Mouse (Mus musculus): ENCODE measurements at regions not wholly inside any gene's neighbourhood (a gene's known extent, or its start where the extent isn't known, plus 50 kb on each side); places are given as distances from the start of the nearest gene placed in this dataset.

DNA sequence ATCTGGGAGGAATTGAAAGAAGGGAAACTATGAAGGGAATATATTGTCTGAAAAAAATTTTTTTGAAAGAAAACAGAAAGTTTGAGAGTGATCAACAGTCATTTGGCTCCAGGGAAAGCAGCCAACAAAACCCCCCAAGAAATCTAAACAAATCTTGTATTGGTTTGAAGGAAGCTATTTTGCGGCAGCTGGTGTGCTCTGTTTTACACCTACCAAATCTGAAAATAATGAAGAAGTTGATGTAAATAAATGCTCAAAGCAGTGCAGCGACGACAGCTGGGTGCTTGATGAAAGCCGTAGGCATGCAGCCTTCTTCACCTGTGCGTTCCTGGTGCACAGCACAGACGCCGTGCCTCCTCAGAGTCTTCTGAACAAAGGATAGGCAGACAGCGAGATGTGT, 488.2 kb downstream of the Tmem132b start:
- no peak for DNase-seq (ENCODE audit: low spot score)

DNA sequence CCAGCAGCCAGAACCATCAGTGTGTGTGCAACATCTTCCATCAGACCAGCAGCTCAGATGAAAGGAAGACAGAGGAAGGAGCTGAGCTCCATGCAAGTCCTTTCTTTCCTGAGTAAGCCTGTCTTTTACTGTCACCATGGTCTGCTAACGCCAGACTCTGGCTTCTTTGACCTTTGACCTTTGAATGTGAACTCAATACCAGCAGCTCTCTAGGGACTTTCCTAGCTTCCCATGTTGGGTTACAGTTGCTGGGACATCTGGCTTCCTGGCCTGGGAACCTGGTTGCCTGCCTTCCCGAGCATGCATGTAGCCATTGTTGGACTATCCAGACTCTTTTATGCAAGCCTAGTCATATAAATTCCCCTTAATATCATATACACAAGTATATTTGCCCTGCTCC, 492.3 kb downstream of the Tmem132b start:
- no peak for DNase-seq (ENCODE audit: low spot score)

DNA sequence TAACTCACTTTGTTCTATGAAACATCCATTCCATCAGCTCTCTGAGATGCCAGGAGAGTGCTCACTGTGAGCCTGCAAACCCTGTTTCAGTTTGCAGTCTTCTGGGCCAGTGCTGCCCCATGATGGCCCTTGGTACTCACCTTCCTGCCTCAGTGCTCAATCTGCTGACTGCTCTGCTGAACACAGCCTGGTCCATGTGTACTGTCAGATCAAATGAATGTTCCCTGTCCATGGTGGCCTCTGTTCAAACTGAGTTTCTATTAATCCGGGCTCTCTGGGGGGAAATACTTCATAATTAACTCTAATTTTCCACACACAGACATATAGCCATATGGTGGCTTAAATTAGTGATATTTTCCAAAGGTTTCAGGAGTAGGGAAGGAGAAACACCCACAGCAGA, 503.3 kb downstream of the Tmem132b start:
- no peak for DNase-seq (ENCODE audit: low spot score)

DNA sequence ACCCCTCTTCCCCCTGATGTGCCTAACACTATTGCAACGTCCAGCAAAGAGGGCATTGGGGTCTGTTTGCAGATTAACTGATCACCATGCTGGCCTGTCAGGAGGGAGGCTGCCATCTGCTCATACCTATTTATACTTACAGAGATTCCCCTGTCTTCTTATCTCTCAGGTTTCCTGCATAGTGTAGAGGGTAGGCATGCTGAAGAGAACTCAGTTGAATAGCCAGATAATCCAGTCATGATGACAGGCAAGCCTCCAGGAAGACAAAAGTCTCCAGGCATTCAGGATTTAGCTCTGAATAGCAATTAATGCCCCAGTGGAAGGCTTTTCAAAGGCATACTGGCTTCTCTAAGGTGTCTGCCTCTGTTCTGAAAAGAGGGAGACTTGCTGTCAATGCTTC, 505.1 kb downstream of the Tmem132b start:
- no peak for DNase-seq (ENCODE audit: low spot score)

DNA sequence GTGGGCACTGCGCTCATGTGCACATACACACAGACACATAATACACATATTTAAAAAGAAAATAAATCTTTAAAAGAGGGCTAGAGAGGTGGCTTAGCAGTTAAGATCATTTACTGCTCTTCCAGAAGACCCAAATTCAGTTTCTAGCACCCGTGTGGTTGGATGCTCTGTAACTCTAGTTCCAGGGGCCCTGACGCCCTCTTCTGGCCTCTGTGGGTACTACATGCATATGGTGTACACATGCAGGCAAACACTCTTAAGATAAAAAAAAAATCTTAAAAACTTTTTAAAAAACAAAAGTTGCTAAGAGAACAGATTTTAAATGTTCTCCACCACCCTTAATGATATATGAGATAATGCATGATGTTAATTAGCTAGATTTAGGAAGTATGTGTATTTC, 514.2 kb downstream of the Tmem132b start:
- no peak for DNase-seq (ENCODE audit: low spot score)

DNA sequence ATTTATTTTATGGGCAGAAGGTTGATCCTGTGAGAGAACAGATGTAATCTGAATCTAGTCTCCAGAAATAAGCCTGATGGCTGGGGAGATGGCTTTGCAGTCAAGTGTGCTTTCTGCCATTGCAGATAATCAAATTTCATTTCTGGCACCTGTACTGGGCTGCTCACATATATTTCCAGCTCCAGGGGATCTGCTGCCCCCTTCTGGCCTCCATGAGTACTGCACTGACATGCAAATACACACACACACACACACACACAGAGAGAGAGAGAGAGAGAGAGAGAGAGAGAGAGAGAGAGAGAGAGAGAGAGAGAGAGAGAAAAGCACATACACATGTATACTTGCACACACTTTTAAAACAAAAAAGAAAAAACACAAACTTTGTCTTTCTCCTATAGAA, 532.1 kb downstream of the Tmem132b start:
- DNase-seq (ENCODE audit: low spot score), result no peak

DNA sequence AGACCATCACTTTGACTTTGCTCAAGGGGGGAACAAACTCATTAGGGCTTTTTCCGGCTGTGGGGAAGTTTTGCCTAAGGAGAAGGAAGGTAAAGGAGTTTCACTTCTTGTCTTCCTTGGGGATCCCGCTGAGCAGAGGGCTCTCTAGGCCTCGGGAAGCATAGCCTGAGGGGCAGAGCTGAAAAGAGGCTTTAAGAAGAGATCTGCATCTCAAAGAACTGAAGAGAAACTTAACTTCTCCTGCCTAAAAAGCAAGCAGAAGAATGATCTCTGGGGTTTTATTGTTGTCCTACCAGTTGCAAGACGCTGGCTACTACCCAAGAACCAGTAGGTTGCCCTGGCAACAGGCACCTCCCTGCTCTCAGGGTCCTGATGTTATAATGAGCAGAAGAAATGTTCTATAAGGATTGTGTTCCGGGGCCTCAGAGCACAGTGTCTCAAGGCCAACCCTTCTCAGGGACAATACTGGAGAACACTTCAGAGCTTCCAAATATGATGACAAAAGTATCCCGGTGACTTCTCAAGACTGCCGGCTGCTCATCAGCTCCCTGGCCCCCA, 547.8 kb downstream of the Tmem132b start:
- no peak for DNase-seq (ENCODE audit: low spot score)

DNA sequence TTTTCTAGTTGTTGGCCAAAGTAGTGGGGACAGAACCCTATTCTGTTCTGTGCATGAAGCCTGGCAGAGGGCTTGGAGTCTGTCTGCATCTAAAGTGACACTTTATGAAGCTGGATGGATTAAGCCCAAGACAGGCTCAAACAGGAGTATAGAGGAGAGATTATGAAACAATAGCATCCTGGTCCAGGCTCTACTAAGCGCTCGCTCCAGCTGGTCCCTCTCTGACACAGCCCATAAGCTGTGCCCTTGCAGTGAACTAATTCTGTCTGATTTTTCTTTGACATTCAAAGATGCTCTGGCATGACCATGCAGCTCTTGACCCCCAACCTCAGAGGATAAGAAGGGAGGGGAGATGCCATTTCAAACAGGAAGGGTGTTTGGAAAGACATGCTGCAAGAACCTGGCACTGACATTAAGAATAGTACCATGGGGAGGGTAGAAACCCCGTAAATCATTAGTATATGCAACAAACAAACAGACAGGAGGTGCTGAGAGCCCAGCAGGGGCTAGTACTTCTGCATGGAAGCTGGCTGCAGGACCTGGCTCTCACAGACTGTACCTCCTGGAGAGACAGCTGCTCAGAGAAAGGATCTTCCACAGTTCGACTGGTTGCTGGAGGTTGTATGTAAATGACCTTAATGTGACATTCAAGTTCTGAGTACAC, 556.8 kb downstream of the Tmem132b start:
- no peak for DNase-seq (ENCODE audit: low spot score)

DNA sequence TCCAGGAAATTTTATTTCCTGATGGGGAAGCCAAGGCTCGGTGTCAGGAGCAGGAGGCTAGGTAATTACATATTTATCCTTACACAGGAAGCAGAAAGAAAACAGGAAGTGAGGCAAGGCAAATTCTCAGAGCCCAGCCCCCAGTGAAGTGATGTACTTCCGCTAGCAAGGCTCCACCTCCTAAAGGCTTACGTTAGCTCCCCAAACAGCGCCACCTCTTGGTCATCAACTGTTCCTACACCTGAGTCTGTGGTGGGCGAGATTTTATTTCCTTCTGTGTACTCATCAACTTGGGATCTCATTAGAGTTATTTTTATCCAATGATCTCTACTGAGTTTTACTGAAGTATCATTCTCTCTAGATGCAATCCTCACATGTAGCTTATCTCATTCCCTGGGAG, 561.6 kb downstream of the Tmem132b start:
- DNase-seq (ENCODE audit: low spot score), result no peak

DNA sequence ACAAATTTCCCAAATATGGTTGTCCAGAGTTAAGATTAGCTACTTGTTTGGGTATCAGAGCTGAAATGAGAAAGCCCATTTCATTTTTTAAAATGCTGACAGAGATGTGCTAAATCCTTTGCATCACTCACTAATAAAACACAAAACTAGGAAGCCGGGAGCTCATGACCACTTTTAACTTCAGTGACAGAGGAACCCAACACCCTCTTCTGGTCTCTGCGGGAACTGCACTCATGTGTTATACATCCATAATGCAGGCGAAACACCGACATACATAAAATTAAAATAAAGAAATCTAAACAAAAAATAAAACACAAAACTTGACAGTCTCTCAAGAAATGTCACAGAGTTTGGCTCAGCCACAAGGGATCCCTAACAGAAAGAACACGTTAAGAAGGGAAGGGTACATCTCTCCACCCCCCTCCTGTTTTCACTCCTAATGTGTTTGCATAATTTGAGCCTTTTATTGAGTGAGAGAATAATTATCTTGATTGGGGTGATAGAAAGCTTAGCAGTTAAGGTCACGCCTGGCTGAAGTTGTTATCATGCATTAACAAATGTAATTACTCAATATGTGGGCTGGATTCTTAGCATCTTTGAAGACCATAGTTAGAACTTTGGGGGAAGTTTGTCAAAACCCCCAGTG, 565.2 kb downstream of the Tmem132b start:
- no peak for DNase-seq (ENCODE audit: low spot score)

DNA sequence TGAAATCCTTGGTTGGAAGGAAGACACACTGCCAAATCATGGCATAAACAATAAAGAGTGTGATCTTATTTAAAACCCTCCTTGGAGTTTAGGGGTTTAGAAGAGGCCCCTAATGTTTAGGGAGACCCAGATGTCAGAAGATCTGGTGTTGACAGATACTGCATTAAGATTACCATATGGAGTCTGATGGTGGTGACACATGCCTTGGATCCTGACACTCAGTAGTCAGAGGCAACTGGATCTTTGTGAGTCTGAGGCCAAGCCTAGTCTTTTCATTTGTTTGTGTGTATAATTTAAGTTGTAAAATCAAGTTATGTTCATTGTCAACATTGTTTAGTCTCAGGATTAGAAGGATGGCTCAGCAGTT, 565.7 kb downstream of the Tmem132b start:
- no peak for DNase-seq (ENCODE audit: low spot score)

DNA sequence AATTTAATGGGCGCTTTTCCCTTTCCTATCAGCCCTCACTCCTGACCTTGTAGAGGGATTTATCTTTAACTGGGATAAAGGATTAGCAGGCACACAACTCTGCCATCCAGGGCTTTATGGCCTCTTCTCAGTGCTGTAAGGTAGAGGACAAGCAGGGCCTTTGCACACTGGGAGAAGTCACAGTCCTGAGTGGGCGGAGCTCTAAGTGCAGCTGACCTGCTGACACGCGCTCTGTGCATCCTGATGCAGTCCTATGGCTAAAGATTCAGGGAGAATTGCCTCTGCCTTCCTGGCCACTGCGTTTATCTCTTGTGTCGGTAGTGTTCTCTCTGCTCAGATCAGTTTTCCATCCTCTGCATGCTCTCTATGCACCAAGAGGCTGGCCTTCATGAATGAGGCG, 566.9 kb downstream of the Tmem132b start:
- DNase-seq (ENCODE audit: low spot score), result no peak

DNA sequence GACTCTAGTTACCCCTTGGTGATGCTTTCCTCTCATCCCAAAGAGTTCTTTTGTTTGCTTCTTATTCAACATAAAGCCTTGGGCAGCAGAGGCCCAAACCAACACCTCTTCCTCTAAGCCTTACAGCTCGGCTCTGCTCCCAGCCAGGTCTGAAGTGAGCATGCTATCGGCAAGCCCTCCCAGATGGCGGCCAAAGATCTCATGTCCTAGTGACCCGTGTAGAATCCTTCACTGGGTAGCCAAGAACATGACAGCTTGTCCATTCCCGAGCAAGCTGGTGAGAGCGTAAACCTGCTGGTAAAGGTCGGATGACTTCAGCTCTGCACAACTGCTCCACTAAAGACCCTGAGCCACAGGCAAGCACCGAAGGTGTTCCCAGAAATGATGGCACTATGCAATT, 568.4 kb downstream of the Tmem132b start:
- DNase-seq (ENCODE audit: low spot score), result no peak

DNA sequence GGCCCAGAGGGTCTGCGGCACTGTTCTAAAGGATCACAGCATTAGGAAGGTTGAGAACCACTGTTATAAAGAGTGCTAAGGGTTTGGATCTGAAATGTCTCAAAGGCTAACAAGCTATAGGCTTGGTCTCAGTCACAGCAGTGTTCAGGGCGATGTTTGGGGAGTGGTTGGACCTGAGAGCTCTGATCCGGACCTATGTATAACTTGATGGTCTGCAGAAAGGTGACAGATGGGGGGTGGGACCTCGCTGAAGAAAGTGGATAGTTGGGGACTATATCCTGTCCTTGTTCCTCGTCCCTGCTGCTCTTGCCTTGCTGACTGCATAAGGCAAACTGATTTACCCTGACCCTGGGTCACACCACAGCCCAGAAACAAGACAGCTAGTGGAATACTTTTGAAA, 572.9 kb downstream of the Tmem132b start:
- DNase-seq (ENCODE audit: low spot score), result no peak

DNA sequence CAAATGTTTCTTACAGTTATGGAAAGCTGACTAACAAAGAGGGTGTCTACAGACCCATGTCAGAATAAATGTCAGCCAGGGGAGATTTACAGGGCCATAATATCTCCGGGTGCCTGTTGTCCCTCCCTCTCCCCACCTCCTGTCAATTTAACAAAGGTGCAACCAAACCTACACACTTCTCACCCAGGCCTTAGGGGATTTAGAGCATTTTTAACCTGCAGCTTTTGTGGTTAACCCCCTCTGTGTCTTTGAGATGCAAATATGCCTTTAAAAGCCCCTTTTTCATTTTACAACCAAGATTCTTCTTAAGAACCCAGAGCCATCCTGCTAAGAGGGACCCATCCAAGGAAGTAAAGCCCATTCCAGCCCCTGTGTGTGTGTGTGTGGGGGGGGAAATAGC, 573.3 kb downstream of the Tmem132b start:
- DNase-seq (ENCODE audit: low spot score), result no peak

DNA sequence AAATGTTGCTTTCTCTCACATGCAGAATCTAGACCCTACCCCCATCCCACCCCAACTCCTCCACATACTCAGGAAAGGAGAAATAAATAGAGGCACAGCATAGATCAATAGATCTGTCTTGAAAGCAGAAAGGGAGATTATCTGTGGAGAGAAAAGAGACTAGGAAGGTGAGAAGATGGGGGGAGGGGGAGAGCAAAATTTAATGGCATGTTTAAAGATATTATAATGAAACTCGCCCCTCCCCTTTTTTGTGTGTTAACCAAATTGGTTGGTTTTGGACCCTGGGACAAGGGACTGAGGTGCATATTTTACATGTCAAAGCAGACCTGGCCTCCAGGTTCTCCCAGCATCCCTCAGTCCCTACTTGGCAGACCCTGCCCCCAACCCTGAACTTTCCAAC, 573.9 kb downstream of the Tmem132b start:
- no peak for DNase-seq (ENCODE audit: low spot score)

DNA sequence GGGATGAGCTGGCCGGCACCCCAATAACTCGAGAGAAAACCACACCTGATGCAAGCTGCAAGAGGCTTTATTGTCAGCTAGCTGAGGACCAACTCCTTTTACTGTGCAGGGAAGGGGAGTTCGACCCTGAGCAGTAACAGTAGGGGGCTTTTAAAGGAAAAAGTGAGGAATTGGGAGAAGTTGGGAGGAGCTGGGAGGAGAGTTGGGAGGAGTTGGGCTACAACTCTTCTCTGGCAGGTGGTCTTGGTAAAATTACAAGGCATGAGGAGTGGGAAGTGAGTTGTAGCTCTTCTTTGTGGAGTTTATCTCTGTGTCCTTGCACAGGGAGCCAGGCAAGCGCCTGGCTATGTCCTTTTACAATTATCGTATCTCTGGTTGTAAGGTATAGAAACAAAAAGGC, 575.4 kb downstream of the Tmem132b start:
- DNase-seq (ENCODE audit: low spot score), result no peak

DNA sequence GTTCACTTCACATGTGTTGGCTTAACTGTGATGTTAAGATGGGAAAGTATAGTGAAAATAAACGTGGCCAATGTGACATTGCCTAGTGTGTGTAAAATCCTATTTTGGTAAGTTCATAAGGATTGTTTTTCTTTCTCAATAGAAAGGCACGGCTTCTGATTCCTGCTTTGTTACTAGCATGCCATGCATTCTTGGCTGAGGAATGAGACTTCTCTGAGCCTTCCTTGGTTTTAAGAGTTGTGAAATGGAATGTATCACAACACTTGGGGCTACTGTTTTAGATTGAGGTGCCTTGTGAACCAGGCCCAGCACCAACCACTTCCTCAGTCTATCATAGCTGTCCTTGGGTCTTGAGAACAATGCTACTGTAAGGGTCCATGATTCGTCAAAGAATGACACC, 577.3 kb downstream of the Tmem132b start:
- no peak for DNase-seq (ENCODE audit: low spot score)

DNA sequence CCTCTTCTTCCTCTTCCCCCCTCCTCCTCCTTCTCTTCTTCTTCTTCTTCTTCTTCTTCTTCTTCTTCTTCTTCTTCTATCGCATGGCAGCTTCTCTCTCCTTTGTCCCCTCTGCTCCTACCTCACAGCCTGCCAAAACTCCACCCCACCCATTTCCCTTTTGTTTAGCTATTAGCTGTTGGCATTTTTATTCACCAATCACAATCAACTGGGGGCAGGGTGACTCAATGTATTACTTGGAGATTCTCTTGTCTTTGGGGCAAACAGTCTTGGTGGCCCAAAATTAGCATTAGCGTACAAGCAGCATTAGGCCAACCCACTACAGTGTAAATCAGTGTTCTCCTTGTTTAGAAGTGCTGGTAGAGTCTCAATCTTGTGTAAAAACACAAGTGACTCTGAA, 585.7 kb downstream of the Tmem132b start:
- no peak for DNase-seq (ENCODE audit: low spot score)

DNA sequence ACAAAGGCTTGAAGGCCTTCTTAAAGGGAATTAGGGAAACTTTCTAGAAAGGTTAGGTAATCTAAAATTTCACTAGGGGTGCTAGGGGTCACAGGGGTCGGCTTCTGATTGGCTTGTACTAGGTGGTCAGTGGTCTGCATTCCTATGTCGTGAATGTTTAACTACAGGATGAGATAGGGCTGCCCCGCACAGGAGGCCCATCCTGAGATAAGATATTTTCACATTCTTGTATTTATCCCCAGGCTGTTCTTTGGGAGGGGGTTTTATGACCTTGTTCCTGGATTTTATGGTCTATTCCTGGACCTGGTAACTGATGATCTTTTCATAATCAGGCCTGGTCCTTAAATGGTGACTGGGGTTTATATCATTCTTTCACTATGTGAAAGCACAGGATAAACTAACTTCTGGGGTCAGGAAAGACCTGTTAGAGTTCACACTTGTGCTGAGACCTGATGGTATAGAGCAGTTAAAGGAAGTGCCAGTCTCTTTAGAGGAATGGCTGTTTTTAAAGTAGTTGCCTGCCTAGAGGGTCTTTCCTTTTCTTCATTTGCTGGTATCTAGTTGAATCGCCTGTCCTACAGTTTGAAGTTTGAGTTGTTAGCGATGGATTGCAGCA, 586.4 kb downstream of the Tmem132b start:
- DNase-seq (ENCODE audit: low spot score), result no peak

DNA sequence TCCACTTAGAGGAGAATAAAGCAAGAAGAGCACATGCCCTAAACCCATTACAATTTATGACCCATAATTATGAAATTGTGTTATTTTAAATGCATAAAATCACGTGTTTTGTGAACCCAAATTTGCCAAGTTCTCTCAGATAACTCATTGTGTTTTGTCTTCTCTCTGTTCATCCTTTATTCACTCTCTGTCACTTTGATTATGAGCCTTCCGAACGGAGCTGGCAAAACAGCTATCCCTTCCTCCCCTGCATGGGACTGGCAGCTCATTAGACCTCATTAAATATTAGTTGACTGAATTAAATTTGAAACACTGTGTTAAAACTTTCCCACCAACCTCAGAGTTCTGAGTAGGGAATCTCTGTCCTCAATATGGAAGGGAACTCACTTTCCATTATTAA, 587.2 kb downstream of the Tmem132b start:
- no peak for DNase-seq (ENCODE audit: low spot score)

DNA sequence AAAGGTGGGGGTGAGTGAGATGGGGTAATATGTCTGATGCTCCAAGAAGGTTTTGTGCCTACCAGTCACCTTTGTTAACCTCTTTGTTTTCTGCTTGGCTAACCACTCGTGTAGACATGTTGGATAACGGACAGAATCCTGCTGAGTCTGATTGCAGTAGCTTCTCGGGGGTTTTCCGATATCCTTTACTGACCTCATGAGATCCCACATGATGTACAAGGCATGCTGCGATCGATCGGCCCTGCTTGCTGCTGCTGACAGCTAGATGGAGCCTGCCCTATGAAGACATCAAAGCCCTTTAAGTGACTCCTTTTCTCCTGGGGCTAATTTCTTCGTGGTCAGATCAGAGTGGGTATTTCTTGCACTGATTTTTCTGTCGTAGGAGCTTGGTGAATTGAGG, 591.6 kb downstream of the Tmem132b start:
- DNase-seq (ENCODE audit: low spot score), result no peak

DNA sequence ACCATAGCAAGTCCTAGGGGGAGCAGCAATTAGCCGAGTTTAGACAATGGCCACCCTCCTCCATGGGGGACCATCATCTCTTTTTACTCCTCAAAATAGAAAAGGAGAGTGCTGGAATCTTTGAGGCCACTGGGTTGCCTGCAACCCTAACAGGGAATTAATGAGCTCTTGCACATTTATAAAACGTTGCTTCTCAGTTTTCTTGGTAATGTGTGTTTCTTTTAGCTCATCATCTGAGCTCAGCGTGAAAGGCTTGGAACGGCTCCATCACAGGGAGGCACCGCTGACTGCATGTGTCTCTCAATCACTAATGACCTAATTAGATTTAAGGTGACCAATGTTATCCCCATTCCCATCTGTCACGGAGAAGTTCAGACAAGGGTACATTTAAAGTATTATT, 595.9 kb downstream of the Tmem132b start:
- no peak for DNase-seq (ENCODE audit: low spot score)

Measured in gastrocnemius, adult 18-20 months (tissue).